Mouse (Mus musculus) liver (tissue): ENCODE results near the gene 4930442H23Rik.
A peak's percentile ranks its signal among the peaks of the same experiment; 100 is the strongest.
"Not testable (repeated sequence)": the region's sequence is repeated elsewhere in the genome, so short reads cannot be mapped to it uniquely, and the experiment has no call there.

ENCODE experiments used
- DNase-seq: peaks from one replicate; pipeline ENCODE4 v3.0.0-alpha.2; 2020; ENCODE audit warnings: mixed read lengths

Gene 4930442H23Rik

GRCm38 (mm10) chr10:81197305-81197704, 13.7 kb upstream of the 4930442H23Rik start:
- no peak for DNase-seq

DNA sequence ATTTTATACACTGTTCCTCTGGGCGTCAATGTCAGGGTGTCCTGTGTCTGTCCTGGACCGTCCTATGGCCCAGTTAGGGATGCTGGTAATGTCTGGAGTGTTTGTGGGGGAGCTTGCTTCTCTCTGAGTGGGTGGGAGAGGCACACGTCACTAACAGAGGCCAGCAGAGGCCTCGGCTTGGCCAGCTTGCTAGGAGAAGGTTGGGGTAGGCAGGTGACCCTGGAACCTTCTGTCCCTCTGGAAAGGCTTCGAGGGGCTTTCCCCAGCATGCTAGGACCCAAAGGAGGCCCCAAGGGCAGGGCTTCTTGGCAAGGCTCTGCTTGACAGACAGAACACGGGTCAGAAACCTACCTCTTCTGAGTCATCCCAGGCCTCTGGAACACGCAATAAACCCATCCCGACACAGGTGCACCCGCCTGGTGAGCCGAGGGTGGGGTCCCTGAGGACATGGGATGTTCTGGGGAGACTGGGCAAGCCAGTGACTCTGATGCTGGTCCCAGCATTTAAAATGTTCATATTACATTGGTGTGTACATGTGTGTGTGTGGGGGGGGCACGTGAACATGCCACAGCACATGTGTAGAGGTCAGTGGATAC, 12.9 kb upstream of the 4930442H23Rik start:
- no peak for DNase-seq

DNA sequence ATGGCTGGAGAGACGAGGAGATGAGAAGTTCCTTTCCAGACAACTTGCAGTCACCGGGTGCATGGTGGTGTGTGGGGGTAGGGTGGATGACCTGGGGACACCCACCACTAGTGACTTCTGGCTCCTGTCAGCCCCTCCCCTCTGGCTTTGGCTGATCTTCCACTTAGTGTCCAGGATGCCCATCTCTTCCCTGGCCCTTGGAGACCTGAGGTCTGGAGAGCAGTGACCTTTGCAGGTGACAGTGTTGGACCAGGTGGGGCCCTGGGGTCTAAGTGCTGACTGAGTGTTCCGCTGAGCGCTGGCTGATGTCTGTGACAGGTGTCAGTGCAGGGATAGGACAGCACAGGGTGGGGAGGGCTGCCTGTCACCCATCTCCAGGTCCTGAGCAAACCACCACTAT, 11.7 kb upstream of the 4930442H23Rik start:
- DNase-seq, result no peak

DNA sequence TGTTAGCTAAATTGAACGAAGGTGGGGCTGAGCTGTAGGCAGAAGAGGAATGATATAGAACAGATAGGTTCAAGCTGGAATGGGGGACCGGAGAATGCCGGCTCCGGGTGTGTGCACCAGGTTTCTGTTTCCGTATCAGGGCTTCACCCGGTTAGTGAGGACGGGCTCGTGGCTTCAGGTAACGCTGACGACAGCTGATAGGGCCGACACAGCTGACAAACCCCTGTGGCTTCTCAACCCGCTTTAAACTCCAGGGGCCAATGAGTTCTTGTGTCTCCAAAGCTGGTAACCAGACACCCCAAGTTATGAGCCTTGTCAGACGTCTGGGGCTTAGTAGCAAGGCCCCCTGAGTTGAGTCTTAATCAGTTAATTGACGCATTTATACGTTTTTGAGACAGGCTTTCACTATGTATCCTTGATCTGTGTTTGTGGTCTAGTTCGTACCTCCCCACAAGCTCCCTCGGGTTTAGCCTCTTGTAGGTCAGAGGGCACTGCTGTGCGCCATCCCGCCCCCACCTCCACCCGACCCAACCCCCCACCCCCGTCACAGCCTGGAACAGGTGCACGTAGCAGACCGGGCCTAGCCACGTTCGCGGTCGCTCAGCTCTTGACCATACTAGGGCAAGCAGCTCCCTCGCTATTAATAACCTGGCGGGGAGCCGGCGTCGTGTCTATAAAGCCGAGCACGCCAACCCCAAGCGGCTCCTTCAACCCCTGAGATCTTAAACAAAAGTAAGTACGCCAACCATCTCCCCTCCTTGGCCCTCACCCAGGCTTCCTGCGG, 10.5 kb upstream of the 4930442H23Rik start:
- DNase-seq, result no peak

DNA sequence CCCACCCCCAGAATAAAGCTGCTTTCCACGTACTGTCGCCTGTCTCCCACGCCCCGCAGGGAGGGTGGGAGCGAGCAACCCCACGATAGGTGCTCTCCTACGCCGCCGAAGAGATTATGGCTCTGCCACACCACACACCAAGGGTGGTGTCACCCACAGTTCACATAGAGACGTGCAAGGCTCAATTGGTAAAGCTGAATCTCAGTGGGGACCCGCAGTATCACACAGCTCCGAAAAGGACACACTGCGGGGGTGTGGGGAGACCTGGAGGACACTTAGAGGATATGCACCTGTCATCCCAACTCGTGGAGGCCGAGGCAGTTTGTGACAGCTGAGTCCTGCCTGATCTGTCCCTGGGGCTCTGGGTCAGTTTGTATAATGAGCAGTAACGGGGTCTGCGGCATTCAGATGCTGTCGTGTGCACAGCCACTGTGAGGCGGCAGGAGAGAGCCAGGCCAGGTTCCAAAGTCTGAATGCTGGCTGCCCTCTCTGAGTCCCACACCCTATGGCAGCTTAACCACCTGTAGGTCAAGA, 9.4 kb upstream of the 4930442H23Rik start:
- no peak for DNase-seq

GRCm38 (mm10) chr10:81192270-81192967, 8.8 kb upstream of the 4930442H23Rik start:
- DNase-seq, result peak; percentile 80

DNA sequence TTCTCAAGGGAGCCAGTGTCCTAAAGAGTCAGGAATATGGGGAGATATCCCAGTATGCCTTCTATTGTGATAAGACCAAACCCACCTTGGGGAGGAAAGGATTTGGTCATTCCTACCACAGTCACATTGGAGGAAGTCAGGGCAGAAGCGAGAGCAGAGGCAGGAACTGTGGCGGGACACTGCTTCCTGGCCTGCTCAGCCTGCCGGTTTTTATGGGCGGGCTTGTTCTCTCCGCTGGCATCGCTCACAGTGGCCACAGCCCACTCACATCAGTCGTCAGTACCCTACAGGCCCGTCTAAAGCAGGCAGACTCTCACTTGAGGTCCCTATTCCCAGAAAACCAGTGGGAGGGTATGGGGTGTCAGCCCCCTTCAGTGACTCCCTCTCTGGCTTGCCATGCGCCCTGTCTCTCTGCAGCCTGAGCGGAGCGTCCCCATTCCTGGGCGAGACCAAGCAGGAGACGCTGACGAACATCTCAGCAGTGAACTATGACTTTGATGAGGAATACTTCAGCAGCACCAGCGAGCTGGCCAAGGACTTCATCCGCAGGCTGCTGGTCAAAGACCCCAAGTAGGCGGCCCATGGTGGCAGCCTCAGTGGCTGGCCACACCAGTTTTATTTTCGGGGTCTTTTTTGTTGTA, 7.8 kb upstream of the 4930442H23Rik start:
- no peak for DNase-seq

DNA sequence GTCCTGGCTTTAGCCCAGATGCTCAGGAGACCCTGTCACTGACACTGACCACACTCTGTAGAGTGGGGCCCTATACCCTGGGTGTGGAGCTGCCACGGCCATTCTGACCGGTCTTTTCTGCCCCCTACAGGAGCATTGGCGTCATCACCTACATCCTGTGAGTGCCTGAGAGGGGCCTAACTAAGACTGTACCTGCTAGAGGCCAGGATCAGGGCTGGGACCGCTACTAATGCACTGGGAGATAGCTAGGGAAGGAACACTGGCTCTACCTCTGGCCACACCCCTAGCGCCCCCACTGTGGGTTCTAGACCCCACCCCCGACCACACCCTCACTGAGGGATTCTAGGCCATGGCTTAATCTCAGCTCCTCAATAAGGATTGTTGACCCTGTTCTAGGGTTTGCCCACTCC, 7.3 kb upstream of the 4930442H23Rik start:
- DNase-seq, result no peak

DNA sequence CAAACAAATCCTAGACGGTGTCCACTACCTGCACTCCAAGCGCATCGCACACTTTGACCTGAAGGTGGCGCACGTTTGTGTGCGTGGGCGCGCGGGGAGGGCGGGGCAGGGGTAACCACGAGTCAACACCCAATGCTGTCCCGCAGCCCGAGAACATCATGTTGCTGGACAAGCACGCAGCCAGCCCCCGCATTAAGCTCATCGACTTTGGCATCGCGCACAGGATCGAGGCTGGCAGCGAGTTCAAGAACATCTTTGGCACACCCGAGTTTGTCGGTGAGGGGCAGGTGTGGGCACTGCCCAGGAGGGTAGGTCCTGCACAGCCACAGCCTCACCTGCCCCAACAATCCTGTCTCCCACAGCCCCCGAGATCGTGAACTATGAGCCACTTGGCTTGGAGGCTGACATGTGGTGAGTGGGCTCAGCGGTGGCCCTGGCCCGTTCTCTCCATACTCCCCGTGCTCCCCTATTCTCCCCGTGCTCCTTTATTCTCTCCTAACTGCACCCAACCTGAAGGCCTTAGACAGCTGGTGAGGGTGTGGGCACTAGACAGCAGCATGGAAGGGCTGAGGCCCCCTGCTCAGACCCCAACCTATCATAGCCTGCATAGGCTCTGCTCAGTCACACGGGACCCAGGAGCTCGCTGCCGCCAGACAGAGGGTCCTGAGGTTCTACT, 6.7 kb upstream of the 4930442H23Rik start:
- DNase-seq, result peak; percentile 58

DNA sequence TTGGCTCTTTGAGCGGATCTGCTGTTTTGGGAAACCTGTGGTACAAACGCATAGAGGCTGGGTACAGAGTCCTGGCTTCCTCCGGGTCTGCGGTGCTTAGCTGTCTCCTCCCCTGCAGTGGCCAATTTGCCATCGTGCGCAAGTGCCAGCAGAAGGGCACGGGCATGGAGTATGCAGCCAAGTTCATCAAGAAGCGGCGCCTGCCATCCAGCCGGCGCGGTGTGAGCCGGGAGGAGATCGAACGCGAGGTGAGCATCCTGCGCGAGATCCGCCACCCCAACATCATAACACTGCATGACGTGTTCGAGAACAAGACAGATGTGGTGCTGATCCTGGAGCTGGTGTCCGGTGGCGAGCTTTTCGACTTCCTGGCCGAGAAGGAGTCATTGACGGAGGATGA, 6.2 kb upstream of the 4930442H23Rik start:
- DNase-seq, result no peak

GRCm38 (mm10) chr10:81187161-81187560, 3.5 kb upstream of the 4930442H23Rik start:
- DNase-seq, result no peak

DNA sequence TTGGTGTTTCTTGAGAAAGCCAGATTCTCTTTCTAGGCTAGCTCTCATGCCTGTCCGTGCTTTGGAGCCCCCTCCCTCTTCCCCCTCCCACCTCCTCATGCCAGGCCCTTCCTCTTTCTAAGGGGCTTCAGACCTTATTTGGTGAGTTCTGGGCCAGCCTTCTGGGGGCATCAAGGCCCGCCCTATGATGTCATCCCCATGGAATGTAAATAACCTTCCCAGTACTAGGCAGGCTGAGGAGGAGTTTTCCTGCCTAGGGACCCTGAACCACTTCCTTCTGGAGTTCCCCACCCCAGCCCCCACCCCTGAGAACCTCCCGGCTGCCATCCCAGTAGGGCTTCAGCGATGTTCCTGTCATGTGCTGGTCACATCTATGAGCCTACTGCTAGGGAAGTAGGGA, 1.1 kb upstream of the 4930442H23Rik start:
- DNase-seq, result no peak

DNA sequence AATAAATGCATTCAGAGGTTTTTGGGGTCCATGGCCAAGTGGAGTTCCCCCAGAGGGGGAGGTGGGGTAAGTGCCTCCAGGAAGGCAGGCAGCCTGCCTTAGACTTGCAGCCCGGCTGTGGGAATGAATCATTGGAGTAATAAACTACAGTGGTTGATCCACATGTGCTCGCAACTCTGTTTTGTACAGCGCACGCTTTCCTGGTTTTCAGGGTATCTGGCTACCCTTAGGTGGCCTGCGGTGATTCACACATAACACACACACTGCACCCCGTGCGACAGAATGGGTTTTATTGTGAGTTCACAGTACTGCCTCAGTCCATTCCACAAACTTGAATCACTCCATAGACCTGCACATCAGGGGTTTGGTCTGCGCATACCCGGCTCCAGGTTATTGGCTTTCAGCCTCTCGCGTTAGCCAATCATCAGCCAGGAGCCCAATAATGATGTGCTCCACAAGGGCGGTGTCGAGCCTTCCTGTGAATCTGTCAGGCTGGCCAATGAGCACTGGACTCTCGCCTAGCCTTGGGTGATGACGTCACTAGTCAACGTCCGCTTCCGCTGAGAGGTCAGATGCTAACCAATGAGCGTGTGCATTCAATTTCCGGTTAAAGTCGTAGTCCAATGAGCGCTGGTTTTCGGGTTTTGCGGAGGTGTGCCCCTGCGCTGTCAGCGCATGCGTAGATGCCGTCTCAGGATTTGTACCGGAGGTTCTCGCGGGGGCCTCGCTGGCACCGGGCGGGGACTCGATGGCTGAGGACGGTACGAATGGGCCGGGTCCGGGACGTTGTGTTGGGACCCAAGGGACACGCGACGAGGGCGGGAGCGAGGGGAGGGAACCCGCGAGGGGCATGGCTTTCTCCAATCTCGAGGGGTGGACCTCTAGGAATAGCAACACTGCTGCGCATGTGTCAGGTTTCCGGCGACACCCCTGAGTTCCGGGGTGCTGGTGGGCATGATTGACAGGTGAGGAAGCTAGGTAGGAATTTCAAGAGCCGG, 1.0 kb downstream of the 4930442H23Rik start, which contains the start of gene Dapk3:
Dapk3 (plus strand) TSS at position 670 of the 998 bp plus-strand sequence.
- peak; percentile 97 for DNase-seq

- DNase-seq, result not testable (repeated sequence)
Measured at GRCm38 (mm10) chr10:81181860-81182259, 1.8 kb downstream of the 4930442H23Rik start.

DNA sequence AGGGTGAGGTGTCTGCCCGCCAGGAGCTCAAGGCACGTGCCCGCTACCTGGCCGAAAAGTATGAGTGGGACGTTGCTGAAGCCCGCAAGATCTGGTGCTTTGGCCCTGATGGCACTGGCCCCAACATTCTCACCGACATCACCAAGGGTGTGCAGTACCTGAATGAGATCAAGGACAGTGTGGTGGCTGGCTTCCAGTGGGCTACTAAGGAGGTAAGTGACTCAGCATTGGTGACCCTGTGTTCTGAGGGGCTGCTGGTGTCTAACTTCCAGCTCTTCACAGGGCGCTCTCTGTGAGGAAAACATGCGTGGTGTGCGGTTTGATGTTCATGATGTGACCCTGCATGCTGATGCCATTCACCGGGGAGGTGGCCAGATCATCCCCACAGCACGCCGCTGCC, 2.7 kb downstream of the 4930442H23Rik start:
- no peak for DNase-seq

DNA sequence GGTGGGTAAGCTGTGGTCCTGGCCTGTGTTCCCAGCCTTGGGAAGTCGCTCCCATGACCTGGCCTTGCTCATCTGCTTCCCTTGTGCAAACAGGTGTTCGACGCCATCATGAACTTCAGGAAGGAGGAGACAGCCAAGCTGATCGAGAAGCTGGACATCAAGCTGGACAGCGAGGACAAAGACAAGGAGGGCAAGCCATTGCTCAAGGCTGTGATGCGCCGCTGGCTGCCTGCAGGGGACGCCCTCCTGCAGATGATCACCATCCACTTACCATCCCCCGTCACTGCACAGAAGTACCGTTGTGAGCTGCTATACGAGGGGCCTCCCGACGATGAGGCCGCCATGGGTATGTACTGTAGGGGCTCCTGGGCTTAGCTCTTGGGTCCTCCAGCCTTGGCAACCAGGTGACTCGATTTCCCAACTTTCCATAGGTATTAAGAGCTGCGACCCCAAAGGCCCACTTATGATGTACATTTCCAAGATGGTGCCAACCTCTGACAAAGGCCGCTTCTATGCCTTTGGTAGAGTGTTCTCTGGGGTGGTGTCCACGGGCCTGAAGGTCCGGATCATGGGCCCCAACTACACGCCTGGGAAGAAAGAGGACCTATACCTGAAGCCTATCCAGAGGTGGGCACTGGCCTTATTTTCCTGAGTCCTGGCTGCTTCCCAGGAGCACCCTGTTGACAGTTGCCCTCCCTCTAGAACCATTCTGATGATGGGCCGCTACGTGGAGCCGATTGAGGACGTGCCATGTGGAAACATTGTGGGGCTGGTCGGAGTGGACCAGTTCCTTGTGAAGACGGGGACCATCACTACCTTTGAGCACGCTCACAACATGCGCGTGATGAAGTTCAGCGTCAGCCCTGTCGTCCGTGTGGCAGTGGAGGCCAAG, 4.0 kb downstream of the 4930442H23Rik start:
- DNase-seq, result no peak

- DNase-seq, result no peak
Measured at GRCm38 (mm10) chr10:81178927-81179326, 4.7 kb downstream of the 4930442H23Rik start.

GRCm38 (mm10) chr10:81177958-81178712, 5.5 kb downstream of the 4930442H23Rik start:
- no peak for DNase-seq

GRCm38 (mm10) chr10:81177491-81177925, 6.1 kb downstream of the 4930442H23Rik start:
- DNase-seq, result peak; percentile 65
